Mouse (Mus musculus) E14TG2a.4 (cell line): ENCODE measurements at regions not wholly inside any gene's neighbourhood (a gene's known extent, or its start where the extent isn't known, plus 50 kb on each side); places are given as distances from the start of the nearest gene placed in this dataset.

ENCODE experiments used
- CTCF ChIP-seq: conservative IDR thresholded peaks from 2 replicates; pipeline ENCODE4 v1.5.1; 2014; ENCODE audit warnings: low read length
- NANOG ChIP-seq: IDR thresholded peaks from 2 replicates; pipeline ENCODE4 v1.6.1; 2014; ENCODE audit warnings: borderline replicate concordance, low read length, mixed read lengths

- TF ChIP-seq CTCF, result no peak
- TF ChIP-seq NANOG, result no peak
Measured at GRCm38 (mm10) chr5:39212550-39212949, 335.9 kb upstream of the Clnk start.
